Mouse (Mus musculus) intestine, embryonic 15.5 days (tissue): ENCODE measurements around the gene G0s2. TPM values are rescaled to one million over a fixed set of nuclear protein-coding genes. Genes with fewer than 3 reads are reported as not detected.
"Not testable (repeated sequence)": the region's sequence is repeated elsewhere in the genome, so short reads cannot be mapped to it uniquely, and the experiment has no call there.

Source experiments
- ATAC-seq: fragments of 200-750 bp; cut with Nextera tagmentation; 2 replicates; pipeline ENCODE4 v1.8.0; 2017; ENCODE audit warnings: moderate TSS enrichment, moderate library complexity
- H3K27ac ChIP-seq: fragments of 300-500 bp; sonication (generic); 2 replicates; pipeline ENCODE4 v1.5.1; 2015; ENCODE audit warnings: mild to moderate bottlenecking, inconsistent platforms
- H3K27me3 ChIP-seq: fragments of 300-500 bp; sonication (generic); replicated peaks from 2 replicates; pipeline ENCODE4 v1.6.1; 2015; ENCODE audit warnings: inconsistent platforms
- H3K36me3 ChIP-seq: fragments of 300-500 bp; sonication (generic); 2 replicates; pipeline ENCODE4 v1.6.1; 2015; ENCODE audit warnings: inconsistent platforms
- H3K4me1 ChIP-seq: fragments of 300-500 bp; sonication (generic); replicated peaks from 2 replicates; pipeline ENCODE4 v1.6.1; 2015; ENCODE audit warnings: inconsistent platforms
- H3K4me2 ChIP-seq: fragments of 300-500 bp; sonication (generic); replicated peaks from 2 replicates; pipeline ENCODE4 v1.6.1; 2015; ENCODE audit warnings: mild to moderate bottlenecking, inconsistent platforms
- H3K4me3 ChIP-seq: fragments of 300-500 bp; sonication (generic); replicated peaks from 2 replicates; pipeline ENCODE4 v1.5.1; 2015; ENCODE audit warnings: inconsistent platforms
- H3K9ac ChIP-seq: fragments of 300-500 bp; sonication (generic); 2 replicates; pipeline ENCODE4 v1.6.1; 2015; ENCODE audit warnings: inconsistent platforms
- H3K9me3 ChIP-seq: fragments of 300-500 bp; sonication (generic); 2 replicates; pipeline ENCODE4 v1.6.1; 2016; ENCODE audit warnings: inconsistent platforms
- WGBS: fragments of 180-500 bp; shearing (Covaris S2); methylation state at CpG from one replicate; pipeline ENCODE4 v1.1.7; 2015; 5-methylcytosine and 5-hydroxymethylcytosine counted together
- polyA plus RNA-seq: library from polyadenylated mRNA; unstranded; fragments of >200 nt; fragmentation: Nextera tagmentation; extraction: Ambion mirVana; gene quantifications from 2 replicates; pipeline ENCODE4 v1.2.1, GENCODE M21; 2015

Gene G0s2
- polyA plus RNA-seq, 1 experiment from 2014 or later: 23.7 TPM

DNA sequence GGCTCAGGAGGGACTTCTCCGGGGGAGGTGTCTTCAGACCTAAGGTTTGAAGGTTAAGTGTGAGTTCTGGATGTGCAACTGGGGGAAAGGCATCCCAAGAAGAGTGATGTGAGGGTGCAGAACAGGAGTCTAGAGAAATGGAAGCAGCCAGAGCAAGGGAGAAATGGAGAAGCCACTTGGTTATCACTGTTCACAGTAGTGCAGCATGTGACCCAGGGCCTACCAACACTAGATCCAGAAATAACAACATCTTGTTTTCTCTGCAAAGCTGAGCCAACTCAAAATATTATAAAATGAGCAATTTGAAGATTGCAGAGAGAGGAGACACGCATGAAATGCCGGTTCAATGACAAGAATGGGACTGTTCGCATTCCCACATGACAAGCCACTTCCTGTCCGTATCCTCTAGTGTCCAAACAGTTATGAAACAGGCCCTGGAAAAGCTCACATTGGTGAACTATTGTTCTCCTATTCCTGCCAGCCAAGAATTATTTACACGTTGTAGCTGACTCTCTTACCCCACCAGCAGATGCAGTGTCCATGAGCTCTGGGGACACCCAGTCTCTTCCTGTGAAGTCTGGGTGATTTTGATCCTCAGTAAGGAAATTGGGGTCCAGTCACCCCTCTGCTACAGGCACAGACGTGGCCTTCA lies 11.0 kb downstream of the G0s2 start:
- H3K36me3 ChIP-seq: no peaks in the 10 kb centered on the region
- no peaks in the 10 kb centered on the region for H3K27me3 ChIP-seq
- H3K9ac ChIP-seq: no peak overlapping the region
- WGBS: 50% methylated on average over 7 of the region's 7 CpGs
- no peak overlapping the region for H3K27ac ChIP-seq
- no peak overlapping the region for H3K4me3 ChIP-seq
- no peaks in the 10 kb centered on the region for H3K9me3 ChIP-seq
- H3K4me2 ChIP-seq: no peak overlapping the region
- H3K4me1 ChIP-seq: no peaks in the 10 kb centered on the region
- no peak for ATAC-seq

DNA sequence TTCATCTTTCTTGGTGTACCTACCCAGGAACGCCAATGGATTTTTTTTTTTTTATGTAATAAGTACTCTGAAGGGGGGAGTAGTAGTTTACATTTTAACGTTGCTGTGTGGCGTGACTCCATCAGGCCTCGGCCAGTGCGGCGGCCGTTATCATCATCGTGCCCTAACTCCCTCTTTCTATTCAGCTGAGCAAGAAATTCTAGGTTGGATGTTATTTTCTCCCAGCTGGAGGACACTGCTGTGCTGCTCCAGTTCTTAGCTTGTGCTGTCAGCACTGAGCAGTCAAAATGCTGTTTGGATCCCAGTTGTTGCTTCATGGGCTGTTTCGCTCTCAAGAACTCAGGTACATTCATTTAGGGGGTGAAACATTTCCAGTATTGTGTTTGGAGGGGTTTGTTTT lies 13.5 kb downstream of the G0s2 start:
- ATAC-seq: no peak
- no peaks in the 10 kb centered on the region for H3K36me3 ChIP-seq
- no peaks in the 10 kb centered on the region for H3K27me3 ChIP-seq
- WGBS: 76% methylated on average over 9 of the region's 9 CpGs
- H3K9ac ChIP-seq: no peak overlapping the region
- no peak overlapping the region for H3K4me3 ChIP-seq
- H3K4me2 ChIP-seq: no peak overlapping the region
- H3K9me3 ChIP-seq: no peaks in the 10 kb centered on the region
- 0 out of 2 replicates have a peak, but pooled peaks cover 5% of the 10 kb centered on the region for H3K4me1 ChIP-seq
- H3K27ac ChIP-seq: no peak overlapping the region

DNA sequence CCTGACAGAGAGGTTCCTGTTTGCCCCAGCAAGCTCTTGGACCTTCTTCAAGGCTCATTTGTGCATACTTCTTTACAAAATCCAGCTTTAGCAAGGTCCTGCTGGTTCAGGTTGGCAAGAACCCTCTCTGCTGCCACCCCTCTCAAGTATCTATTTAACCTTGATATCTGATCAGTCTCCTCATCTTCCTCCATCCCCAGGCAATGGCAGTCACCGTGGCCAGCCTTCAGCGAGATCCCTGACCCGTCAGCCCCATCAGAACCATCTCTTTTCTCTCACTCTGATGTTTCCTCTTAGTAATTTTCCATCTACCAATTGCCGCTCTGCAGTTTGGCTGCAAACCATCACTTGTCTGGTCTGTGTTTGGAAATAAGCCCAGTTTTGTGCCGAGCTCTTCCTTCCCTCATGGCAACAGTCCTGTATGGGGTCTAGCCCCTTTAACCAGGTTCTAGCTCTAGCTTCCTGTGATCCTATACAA lies 16.4 kb downstream of the G0s2 start:
- H3K9me3 ChIP-seq: no peaks in the 10 kb centered on the region
- ATAC-seq: no peak
- no peaks in the 10 kb centered on the region for H3K36me3 ChIP-seq
- H3K4me3 ChIP-seq: no peak overlapping the region
- 0 out of 2 replicates have a peak, but pooled peaks cover 5% of the 10 kb centered on the region for H3K4me1 ChIP-seq
- H3K4me2 ChIP-seq: no peak overlapping the region
- no peak overlapping the region for H3K27ac ChIP-seq
- 33% methylated on average over 5 of the region's 5 CpGs for WGBS
- no peaks in the 10 kb centered on the region for H3K27me3 ChIP-seq
- no peak overlapping the region for H3K9ac ChIP-seq

DNA sequence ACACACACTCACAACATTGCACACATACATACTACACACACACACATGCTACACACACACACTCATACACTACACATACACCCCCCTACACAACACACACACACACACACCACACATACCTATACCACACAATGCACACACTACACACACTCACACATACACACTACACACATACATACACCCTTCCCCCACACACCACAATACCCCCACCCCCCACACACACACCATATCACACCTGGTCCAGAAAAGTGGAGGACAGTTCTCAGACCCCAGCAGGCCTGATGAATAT lies 16.8 kb downstream of the G0s2 start:
- 0 out of 2 replicates have a peak, but pooled peaks have one; percentile 6 for ATAC-seq
- H3K27me3 ChIP-seq: no peaks in the 10 kb centered on the region
- no peak overlapping the region for H3K9ac ChIP-seq
- no peaks in the 10 kb centered on the region for H3K9me3 ChIP-seq
- no peaks in the 10 kb centered on the region for H3K36me3 ChIP-seq
- no peak overlapping the region for H3K4me3 ChIP-seq
- H3K27ac ChIP-seq: no peak overlapping the region
- H3K4me1 ChIP-seq: 0 out of 2 replicates have a peak, but pooled peaks cover 5% of the 10 kb centered on the region
- H3K4me2 ChIP-seq: no peak overlapping the region

DNA sequence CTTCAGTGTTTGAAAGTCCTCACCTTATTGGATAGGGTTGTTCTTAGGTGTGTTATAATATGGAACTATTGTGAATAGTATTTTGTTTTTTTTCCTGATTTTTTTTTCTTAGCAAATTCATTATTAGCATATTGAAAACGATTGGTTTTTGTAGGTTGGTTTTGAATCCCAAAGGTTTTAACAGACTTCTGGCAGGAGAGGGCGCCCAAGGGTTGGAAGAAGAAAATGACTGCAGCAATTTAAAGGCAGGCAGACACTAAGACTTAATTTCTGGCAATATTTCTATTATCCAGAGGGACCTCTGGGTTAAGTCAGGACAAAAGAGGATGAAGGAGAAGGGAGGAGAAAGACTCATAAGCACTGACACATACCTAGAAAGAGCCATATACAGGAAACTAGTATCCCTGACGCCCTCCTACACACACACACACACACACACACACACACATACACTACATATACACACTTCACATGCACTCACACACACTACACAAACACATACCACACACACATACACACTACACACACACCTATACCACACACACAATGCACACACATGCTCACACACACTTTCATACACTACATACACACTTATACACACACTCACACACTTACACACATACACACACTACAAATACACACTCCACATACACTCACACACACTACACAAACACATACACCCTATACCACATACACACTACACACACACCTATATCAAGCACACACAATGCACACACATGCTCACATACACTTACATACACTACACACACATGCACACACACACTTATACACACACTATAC lies 17.3 kb downstream of the G0s2 start:
- WGBS: 31% methylated on average over 3 of the region's 3 CpGs
- Histone ChIP-seq H3K4me3 (no peak overlapping the region), H3K9ac (no peak overlapping the region), H3K4me2 (no peak overlapping the region), H3K4me1 (0 out of 2 replicates have a peak, but pooled peaks cover 5% of the 10 kb centered on the region), H3K9me3 (no peaks in the 10 kb centered on the region), H3K36me3 (no peaks in the 10 kb centered on the region), H3K27ac (no peak overlapping the region), H3K27me3 (no peaks in the 10 kb centered on the region)
- peak; percentile 23; the same call in 1 of the 2 replicates for ATAC-seq

DNA sequence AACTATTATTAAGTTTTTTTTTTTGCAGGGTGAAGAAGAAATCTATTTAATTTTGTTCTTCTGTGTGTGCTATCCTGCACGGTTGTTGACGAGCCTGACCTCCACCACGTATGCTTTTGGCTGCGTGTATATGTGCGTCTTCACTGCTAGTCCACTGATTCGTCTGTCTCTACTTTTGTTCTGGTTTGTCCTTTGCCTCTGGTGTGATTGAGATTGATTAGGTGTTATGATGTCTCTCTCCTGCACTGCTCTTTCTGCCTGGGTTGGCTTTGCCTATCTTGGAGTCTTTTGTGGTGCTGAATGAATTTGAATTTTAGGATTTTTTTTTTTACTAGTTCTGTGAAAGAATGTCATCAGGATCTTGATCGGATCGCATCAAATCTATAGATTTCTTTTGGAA lies 18.0 kb downstream of the G0s2 start:
- ATAC-seq: no peak

DNA sequence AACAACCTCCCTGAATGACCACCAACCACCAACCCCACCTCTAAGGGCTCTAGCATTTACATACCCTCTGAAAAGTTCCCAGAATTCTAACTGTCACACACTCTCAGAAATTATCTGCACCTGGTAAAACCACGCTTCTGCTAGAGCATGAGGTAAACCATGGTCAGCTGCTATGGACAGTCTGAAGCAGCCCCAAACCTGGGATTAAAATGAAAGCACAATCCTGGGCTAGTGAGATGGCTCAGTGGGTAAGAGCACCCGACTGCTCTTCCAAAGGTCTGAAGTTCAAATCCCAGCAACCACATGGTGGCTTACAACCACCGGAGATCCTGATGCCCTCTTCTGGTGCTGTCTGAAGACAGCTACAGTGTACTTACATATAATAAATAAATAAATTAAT lies 19.1 kb downstream of the G0s2 start:
- H3K36me3 ChIP-seq, H3K27ac ChIP-seq, H3K27me3 ChIP-seq, ATAC-seq, H3K4me3 ChIP-seq, H3K9ac ChIP-seq, H3K4me1 ChIP-seq, H3K9me3 ChIP-seq, H3K4me2 ChIP-seq: not testable (repeated sequence)
- 69% methylated on average over 3 of the region's 3 CpGs for WGBS

More for the DNA sequence above, 18.0 kb downstream of the G0s2 start:
- Histone ChIP-seq H3K36me3 (no peaks in the 10 kb centered on the region), H3K9me3 (no peaks in the 10 kb centered on the region), H3K4me3 (no peak overlapping the region), H3K27me3 (no peaks in the 10 kb centered on the region), H3K4me2 (no peak overlapping the region), H3K9ac (no peak overlapping the region), H3K27ac (no peak overlapping the region), H3K4me1 (0 out of 2 replicates have a peak, but pooled peaks cover 5% of the 10 kb centered on the region)
- 62% methylated on average over 8 of the region's 8 CpGs for WGBS

DNA sequence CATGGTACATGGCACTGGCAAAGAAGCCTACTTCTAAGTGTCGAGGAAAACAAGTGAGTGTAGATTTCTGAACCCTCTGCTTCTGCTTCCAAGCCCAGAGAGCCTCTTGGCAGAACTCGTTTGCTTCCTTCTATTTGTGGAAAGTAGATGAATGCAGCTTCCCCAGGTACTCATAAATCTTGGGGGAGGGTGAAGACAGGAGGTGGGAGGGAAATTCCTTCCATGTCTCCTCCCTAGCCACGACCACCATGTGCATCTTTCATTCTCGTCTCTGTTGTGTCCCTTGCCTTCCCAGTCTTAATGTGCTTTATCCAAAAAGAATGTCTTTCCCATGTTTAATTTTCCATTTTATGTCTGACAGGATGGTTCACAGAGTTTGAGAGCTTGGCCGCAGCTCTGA lies 20.4 kb downstream of the G0s2 start:
- Histone ChIP-seq H3K4me2 (no peak overlapping the region), H3K36me3 (no peaks in the 10 kb centered on the region), H3K27me3 (no peaks in the 10 kb centered on the region), H3K9ac (no peak overlapping the region), H3K4me3 (no peak overlapping the region), H3K4me1 (0 out of 2 replicates have a peak, but pooled peaks cover 5% of the 10 kb centered on the region), H3K27ac (no peak overlapping the region), H3K9me3 (no peaks in the 10 kb centered on the region)
- WGBS: 25% methylated on average over 5 of the region's 5 CpGs
- ATAC-seq: peak; percentile 37; the same call in 1 of the 2 replicates

DNA sequence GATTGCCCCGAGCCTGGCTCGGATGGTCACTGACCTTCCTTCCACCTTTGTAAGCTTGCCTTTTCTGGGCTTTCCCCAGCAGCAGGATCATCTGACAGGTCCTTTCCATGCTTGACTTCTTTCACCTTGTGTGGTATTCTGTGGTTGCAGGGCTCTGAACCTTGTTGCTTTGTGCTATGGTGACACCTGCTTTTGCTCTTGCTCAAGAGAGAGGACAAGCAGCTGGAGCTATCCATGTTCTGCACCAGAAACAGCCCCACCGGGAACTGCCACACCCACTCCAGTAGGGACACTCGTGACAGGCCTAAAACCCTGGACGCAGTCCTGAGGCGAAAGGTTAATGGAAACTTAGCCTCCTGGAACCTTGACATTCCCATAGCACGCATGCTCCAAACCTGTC lies 21.6 kb downstream of the G0s2 start:
- Histone ChIP-seq H3K4me2 (no peak overlapping the region), H3K4me1 (0 out of 2 replicates have a peak, but pooled peaks cover under 1% of the 10 kb centered on the region), H3K36me3 (no peaks in the 10 kb centered on the region), H3K4me3 (no peak overlapping the region), H3K27me3 (no peaks in the 10 kb centered on the region), H3K27ac (no peak overlapping the region), H3K9me3 (no peaks in the 10 kb centered on the region), H3K9ac (no peak overlapping the region)
- 73% methylated on average over 7 of the region's 7 CpGs for WGBS
- no peak for ATAC-seq

DNA sequence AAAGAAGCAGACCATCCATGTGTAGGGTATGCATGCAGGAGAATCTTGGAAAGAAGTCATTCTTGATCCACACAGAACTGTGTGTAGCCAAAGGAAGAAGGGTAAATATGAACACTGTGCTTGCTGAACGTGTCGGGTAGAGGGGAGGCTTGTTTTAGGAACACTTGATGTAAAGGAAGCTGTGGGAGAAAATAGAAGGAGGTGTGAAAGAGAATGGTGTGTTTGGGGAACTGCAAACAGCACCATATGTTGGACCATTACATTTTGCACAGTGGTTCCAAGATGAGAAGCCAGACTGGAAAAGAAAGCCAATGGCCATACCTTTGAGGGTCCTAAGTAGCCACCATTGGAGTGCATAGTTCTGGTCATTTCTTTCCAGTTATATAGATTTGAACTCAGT lies 23.0 kb downstream of the G0s2 start:
- Histone ChIP-seq H3K4me2 (no peak overlapping the region), H3K9me3 (no peaks in the 10 kb centered on the region), H3K4me1 (no peaks in the 10 kb centered on the region), H3K27ac (no peak overlapping the region), H3K36me3 (no peaks in the 10 kb centered on the region), H3K9ac (no peak overlapping the region), H3K4me3 (no peak overlapping the region), H3K27me3 (no peaks in the 10 kb centered on the region)
- 85% methylated on average over 2 of the region's 2 CpGs for WGBS
- ATAC-seq: no peak

DNA sequence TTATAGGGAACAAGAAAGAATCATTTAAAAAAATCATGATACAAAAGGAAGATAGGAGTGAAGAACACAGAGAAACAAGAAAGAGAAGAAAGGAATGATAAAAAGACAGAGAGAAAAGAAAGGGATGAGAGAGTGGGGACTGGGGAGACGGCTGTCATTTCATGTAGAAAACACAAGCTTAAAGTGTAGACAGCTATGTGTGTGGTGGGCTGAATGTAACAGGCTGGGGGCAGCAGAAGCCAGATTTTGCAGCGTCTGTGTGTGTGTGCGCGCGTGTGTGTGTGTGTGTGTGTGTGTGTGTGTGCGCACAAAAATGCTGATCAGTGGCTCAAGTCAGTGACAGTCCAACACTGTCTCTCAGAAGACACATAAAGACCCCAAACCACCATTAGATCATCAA lies 28.8 kb downstream of the G0s2 start:
- H3K9ac ChIP-seq: no peak overlapping the region
- H3K4me3 ChIP-seq: no peak overlapping the region
- 85% methylated on average over 6 of the region's 6 CpGs for WGBS
- H3K27ac ChIP-seq: no peak overlapping the region
- H3K4me1 ChIP-seq: no peaks in the 10 kb centered on the region; the same call in 1 of the 2 replicates
- no peak for ATAC-seq
- no peaks in the 10 kb centered on the region for H3K36me3 ChIP-seq
- no peaks in the 10 kb centered on the region for H3K27me3 ChIP-seq
- H3K9me3 ChIP-seq: no peaks in the 10 kb centered on the region
- H3K4me2 ChIP-seq: no peak overlapping the region

DNA sequence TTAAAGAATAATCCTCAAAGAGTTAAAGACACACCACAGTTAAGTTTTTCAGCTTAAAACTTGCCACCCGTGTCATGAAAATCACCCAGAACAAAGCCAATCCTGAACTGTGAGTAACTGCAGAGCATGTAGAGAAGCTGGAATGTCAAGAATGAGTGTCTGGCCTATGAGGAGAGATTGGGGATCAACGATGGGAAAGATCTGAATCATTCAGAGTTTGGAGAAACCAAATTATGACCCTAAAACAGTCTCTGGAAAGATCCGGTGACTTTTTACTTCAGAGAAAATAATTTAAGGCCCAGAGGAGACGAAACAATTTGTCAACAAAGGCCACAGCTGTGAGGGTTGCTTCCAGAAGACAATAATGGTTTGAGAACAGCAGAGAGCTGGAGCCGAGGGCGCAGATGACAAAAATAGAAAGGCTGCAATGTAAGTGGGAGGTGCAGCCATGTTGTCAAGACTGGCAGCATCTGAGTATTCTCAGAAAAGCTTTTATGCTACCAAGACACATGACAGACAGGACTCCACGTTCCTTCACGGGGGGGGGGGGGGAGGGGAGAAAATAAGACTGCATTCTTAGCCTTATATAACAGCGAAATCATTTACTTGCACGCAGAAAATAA lies 29.3 kb downstream of the G0s2 start:
- Histone ChIP-seq H3K4me3 (no peak overlapping the region), H3K27me3 (no peaks in the 10 kb centered on the region), H3K4me2 (no peak overlapping the region), H3K9me3 (no peaks in the 10 kb centered on the region), H3K4me1 (no peaks in the 10 kb centered on the region; the same call in 1 of the 2 replicates), H3K9ac (no peak overlapping the region), H3K27ac (no peak overlapping the region), H3K36me3 (no peaks in the 10 kb centered on the region)
- no peak for ATAC-seq
- WGBS: 47% methylated on average over 10 of the region's 10 CpGs
